Mouse (Mus musculus) frontal cortex, adult 2 months (tissue): ENCODE measurements around the gene Gemin4. TPM values are rescaled to one million over a fixed set of nuclear protein-coding genes. Genes with fewer than 3 reads are reported as not detected.
A peak's percentile ranks its signal among the peaks of the same experiment; 100 is the strongest.
"Not testable (repeated sequence)": the region's sequence is repeated elsewhere in the genome, so short reads cannot be mapped to it uniquely, and the experiment has no call there.

Source experiments
- DNase-seq, 2 experiments: peaks; one replicate each; pipeline ENCODE4 v3.0.0; 2022; ENCODE audit warnings: low spot score in 1 of 2; ENCODE audit errors: extremely low spot score in 1 of 2
- polyA plus RNA-seq: library from polyadenylated mRNA; depleted of rRNA; stranded (reverse); fragments of >200 nt; gene quantifications from 2 replicates; pipeline ENCODE4 v1.2.3, GENCODE M21; 2012

Gemin4 gene
- polyA plus RNA-seq, 1 experiment, result 8.0 TPM

GRCm38 (mm10) chr11:76216681-76217389, 629 bp downstream of the Gemin4 start:
- peak; percentile 26 to 37 for DNase-seq

DNA sequence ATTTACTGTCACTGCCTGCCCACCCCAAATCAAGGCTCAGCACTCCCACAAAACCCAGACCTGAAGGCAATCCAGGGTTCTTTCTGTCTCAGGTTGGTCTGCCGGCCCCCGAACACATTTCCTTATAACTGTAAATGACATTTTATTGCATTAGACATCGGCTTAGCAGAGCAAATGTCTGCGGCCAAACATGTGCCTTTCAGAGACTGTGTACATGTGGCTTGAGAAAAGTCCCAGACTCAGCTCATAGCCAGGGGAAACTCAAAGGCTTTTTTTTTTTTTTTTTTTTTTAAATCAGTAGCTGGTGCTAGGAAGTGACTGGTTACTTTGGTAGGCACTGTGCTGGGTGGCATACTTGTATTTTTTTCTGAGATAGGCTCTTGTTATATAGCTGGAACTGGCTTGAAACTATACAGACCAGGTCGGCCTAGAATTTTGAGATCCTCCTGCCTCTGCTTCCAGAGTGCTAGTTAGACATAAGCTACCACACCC, 1.4 kb downstream of the Gemin4 start:
- DNase-seq, result no peak

- DNase-seq, result no peak
Observed at GRCm38 (mm10) chr11:76215011-76215410, 2.5 kb downstream of the Gemin4 start.

DNA sequence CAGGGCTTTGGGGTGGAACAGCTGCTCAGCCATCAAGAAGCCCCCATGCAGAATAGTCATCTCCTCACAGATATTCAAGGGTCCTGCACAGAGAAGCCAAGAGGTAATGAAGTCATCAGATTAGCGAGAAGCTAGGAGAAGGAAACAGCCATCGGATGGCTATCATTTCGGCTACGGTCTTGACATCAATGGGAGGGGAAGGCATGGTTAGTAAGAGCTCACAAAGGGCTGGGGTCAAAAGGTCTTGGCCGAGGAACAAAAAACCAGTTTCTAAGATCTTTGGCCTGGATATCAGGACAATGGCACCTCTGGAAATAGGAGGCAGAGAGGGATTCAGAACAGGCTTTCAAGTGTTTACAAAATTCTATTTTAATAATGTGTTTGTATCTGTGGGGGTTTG, 3.6 kb downstream of the Gemin4 start:
- DNase-seq, result no peak

DNA sequence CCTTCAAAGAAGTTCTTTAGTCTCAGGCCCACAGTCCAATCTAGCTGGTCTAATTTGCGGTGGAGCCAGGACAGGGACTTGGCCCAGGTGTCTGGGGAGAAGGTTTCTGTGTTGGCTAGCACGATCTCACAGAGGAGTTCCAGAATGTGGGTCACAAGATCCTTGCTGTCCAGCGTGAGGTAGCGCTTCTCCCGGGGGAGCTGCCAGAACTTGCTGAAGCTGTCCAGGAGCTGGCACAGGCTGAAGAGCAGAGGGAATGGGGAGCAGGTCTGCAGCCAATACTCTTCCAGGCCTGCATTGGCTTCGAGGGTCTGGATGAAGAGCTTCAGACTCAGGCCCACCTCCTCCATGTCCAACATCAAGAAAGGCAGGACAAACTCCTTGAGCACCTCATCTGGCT, 5.9 kb downstream of the Gemin4 start:
- DNase-seq, result not testable (repeated sequence)

DNA sequence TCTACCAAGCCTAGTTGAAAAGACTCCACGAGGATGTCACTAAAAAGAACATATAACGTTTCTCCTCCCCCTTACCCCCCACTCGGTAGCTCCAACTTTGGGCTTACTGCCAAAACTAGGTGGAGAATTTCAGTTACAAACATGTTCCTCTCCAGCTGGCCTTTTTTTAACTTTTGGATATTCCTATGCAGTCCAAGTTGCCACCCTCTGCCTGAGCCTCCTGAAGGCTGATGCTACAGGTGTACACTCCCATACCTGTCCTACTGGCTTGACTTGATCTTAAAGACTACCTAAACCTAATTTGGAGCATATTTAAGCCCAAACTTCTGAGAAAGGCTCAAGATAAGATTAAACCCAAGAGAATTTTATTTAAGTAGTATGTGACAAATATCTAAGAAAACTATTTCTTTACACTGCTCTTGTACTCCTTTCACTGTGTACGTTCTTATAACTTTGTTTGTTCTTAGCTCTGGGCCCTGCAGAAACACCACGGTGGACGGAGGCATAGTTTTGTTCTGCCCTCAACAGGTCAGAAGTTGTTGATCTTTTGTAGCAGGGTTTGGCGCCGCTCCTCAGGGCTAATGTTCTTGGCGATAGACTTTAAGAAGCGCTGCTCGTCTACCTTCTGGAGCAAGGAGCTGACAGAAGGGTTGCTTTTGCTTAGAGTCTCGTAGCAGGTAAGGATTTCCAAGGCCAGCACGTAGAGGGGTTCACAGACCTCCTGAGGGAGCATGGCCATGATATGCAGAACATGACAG, 7.1 kb downstream of the Gemin4 start:
- DNase-seq, result peak in 1 of 2 experiments; percentile 43

GRCm38 (mm10) chr11:76206793-76207192, 10.7 kb downstream of the Gemin4 start:
- no peak for DNase-seq

DNA sequence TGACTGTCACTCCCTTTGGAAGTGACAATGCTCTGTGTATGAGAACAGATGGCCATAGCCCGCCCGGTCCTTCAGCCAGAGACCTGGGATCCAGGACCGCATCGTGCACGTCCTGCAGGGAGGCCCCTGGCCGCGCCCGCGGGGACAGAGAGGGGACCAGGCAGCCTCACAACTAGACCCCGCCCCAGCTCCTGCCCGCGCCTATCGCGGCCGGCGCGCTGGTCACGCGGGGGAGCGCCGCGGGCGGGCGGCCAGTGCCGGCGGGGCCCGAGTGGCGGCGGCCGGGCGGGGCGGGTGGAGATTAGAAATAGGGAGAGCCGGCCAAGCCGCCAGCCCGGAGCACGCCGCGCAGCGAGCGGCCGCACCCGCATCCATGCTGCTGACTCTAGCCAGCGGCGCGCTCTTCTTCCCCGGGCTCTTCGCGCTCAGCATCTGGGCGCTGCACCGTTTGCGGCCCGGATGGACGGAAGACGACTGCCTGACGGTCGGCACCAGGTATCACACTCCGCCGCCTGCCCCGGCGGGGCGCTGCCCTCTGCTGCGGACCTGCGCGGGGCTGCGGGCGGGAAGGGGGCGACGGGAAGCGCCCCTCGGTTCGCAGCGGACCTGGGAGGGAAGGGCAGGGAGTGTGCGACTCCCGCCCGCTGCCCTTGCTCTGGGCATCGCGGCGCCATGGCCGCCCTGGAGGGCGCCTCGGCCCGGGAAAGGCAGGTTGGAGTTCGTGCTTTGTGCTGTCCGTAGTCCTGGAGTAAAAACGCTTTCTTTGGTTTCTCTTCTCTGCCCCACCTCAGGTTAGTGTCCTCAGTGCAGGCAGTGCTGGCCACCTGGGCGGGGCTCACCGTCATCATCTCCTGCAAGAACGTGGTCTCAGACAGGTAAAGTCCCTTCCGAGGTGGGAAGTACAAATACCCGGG, 15.4 kb downstream of the Gemin4 start:
- DNase-seq, result peak; percentile 55 to 77

- no peak for DNase-seq
Observed at GRCm38 (mm10) chr11:76196977-76197469, 20.4 kb downstream of the Gemin4 start.

- no peak for DNase-seq
Observed at GRCm38 (mm10) chr11:76196275-76196976, 21.0 kb downstream of the Gemin4 start.

DNA sequence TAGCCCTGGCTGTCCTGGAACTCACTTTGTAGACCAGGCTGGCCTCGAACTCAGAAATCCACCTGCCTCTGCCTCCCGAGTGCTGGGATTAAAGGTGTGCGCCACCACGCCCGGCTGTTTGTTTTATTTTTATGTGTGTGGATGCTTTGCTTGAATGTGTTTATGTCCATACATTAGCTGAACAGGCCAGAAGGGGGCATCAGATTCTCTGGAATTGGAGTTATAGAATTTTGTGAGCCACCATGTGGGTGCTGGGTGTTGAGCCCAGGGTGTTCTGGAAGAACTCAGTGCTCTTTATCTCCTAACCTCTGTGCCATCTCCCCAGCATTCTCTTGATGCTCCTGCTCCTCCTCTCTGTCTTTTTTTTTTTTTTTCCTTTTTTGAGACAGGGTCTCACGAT, 30.6 kb downstream of the Gemin4 start:
- no peak for DNase-seq

- no peak for DNase-seq
Observed at GRCm38 (mm10) chr11:76183745-76184144, 33.7 kb downstream of the Gemin4 start.

- no peak for DNase-seq
Observed at GRCm38 (mm10) chr11:76180146-76180540, 37.3 kb downstream of the Gemin4 start.

- peak; percentile 76 to 94 for DNase-seq
Observed at GRCm38 (mm10) chr11:76179495-76180145, 37.8 kb downstream of the Gemin4 start, which contains the start of the genes Vps53 and Fam57a. Gene Vps53, minus strand, starts transcription at chr11:76179647. Gene Fam57a, plus strand, starts transcription at chr11:76179671.

DNA sequence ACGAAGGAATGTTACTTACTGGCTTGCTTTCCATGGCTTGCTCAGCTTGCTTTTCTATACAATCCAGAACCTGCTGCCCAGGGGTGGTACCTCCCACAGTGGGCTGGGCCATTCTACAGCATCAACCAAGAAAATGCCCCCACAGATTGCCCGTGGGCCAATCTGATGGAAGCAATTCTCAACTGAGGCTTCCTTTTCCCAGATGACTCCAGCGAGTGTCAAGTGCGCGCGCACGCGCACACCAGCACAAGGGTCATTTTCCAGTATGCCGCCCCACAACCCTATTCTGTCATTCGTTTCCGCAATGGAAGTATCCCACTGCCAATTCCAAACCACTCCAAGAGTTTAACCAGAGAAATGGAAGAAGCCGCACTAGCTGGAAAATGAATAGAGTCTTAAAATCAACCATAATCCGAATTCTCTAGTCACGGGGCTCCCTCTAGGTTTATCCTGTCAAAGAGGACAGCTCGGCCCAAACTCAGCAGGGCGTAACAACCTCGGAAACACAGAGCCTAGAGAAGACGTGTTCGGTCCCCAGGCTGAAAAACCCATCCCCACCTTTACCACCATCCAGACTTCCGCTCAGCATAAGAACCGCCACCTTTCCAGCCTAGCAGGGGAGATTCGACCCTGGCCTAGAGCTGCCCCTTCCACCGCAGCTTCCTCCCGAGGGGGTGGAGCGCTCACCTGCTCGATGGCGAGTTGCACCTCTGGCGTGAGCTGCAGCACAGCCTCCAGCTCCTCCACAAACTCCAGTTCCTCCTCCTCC, 38.6 kb downstream of the Gemin4 start:
- peak; percentile 25 to 69 for DNase-seq

- peak in 1 of 2 experiments; percentile 30 for DNase-seq
Observed at GRCm38 (mm10) chr11:76170207-76170606, 47.3 kb downstream of the Gemin4 start.

DNA sequence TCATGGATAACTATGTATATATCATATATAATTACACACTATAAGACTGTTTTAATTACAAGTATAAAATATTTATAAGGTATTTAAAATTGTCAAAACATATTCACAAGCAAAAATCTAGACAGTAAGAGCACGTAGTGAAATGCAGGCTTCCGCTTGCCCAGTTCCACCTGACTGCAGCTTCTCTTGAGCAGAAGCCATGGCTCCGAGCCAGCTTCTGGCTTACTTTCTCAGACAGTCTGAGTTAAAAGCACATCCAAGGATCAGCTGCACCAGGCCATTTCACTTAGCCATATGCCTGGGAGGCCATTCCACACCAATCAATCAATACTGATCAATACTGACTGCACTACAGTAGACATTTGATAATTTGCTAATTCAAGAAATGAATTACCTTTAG, 48.5 kb downstream of the Gemin4 start:
- DNase-seq, result no peak

DNA sequence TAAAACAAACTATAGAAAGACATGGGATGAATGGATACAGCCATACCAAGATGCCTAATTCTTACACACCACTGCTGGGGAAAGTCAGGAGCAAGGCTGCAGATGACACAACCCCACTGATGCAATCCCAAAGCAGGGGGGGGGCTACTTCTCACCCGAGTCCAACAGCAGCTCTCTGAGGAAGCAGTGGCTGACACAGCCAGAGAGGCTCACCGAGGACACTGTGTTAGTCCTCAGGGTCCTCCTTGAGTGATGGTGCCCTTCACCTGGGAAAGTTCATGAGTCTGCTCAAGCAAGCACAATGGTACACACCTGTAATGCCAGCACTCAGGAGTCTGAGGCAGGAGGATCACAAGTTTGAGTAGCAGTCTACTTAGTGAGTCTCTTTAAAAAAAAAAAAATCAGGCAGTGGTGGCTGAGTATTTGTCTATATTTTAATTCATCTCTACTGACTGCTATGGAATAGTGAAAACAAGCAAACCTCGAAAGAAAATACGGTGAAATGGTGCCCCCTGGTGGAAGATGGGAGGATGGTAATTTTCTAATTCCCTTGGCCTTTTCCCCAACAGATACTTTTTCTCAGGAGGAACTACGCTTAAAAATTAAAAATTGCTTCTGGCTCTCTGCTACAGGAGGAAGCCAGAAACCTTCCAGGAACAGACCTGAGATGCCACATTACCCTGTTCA, 50.2 kb downstream of the Gemin4 start:
- peak in 1 of 2 experiments; percentile 91 for DNase-seq
